Mouse (Mus musculus) E14TG2a.4 (cell line): ENCODE measurements at regions not wholly inside any gene's neighbourhood (a gene's known extent, or its start where the extent isn't known, plus 50 kb on each side); places are given as distances from the start of the nearest gene placed in this dataset.

Experiments
- H3K27me3 ChIP-seq: 2 replicates; pipeline ENCODE4 v1.6.1; 2014; ENCODE audit warnings: low read length, control low read depth; ENCODE audit not compliant: insufficient read depth
- H3K36me3 ChIP-seq: 2 replicates; pipeline ENCODE4 v1.6.1; 2014; ENCODE audit warnings: low read length, control low read depth; ENCODE audit not compliant: insufficient read depth
- H3K4me1 ChIP-seq: replicated peaks from 2 replicates; pipeline ENCODE4 v1.6.1; 2014; ENCODE audit warnings: low read depth, low read length, control low read depth
- H3K4me3 ChIP-seq: replicated peaks from 2 replicates; pipeline ENCODE4 v1.5.1; 2014; ENCODE audit warnings: mild to moderate bottlenecking, low read length
- H3K9me3 ChIP-seq: 2 replicates; pipeline ENCODE4 v1.6.1; 2014; ENCODE audit warnings: low read length, control low read depth
- CTCF ChIP-seq: conservative IDR thresholded peaks from 2 replicates; pipeline ENCODE4 v1.5.1; 2014; ENCODE audit warnings: low read length
- NANOG ChIP-seq: IDR thresholded peaks from 2 replicates; pipeline ENCODE4 v1.6.1; 2014; ENCODE audit warnings: borderline replicate concordance, low read length, mixed read lengths
- POU5F1 ChIP-seq: IDR thresholded peaks from 2 replicates; pipeline ENCODE4 v1.6.1; 2014; ENCODE audit warnings: low read length, borderline replicate concordance

DNA sequence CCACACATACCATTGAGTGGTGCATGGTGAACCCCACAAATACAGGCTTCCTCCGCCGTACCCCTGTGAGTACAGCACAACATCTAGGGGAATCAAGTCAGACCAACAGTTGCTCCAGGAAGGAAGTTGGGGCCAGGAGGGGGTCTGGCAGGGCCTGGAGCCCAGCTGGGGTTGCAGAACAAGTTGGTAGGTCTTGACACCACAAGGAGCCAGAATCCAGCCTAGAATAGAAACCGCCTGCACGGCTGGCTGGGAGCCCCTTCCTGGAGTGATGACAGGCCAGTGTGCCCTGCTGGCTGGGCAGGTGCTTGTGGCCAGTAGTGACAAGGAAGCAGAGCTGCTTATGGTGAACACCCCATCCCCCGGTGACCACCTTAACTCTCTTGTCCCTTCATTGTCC lies 83.9 kb upstream of the Med13l start:
- Histone ChIP-seq H3K4me1 (peaks cover 88% of the 10 kb centered on the region), H3K36me3 (no peaks in the 10 kb centered on the region), H3K27me3 (no peaks in the 10 kb centered on the region), H3K4me3 (no peak overlapping the region), H3K9me3 (no peaks in the 10 kb centered on the region)
- TF ChIP-seq NANOG (no peak), POU5F1 (no peak), CTCF (no peak)

DNA sequence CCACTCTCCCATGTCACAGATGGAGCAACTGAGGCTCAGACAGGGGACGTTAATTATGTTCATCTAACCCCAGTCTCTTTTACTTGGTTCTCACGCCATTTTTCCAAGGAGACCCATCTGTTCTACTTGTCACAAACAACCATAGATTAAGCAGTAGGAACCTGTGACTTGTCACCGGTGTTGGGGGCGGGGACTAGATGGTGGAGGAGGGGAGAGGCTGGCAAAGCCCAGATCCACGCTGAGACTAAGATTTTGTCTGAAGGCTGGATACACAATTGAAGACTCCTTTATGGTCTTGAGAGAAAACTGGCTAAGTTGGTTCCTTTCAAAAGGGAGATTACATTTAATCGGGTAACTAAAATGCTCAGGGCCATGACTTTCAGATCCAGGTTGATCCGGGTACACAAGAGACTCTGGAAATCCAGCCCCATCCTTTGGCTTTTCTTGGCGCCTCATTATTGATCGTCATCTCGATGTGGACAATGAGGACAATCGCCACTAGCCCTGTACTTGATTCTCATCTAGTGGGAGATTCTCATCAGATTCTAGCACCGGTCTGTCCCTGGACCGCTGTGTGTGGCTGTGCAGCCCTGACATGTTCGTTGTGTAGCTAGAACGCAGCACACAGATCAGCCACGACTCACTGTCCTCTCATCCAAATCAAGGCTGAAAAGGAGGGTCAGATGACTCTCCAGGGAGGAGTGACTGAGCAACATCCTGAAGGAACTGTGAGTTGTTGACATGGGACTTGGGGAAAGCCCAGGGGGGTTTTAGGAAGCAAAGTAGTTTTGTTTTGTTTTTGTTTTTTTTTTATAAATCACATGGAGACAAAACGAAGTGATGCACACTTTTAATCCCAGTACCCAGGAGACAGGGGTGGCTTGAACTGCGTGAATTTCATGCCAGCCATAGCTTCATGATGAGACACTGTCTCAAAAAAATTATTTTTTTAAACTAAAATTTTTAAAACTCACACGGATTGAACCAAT lies 83.1 kb upstream of the Med13l start:
- Histone ChIP-seq H3K36me3 (no peaks in the 10 kb centered on the region), H3K9me3 (no peaks in the 10 kb centered on the region), H3K4me1 (peaks cover 88% of the 10 kb centered on the region), H3K27me3 (no peaks in the 10 kb centered on the region), H3K4me3 (peak overlapping the region; percentile 52)
- no peak for TF ChIP-seq POU5F1
- no peak for TF ChIP-seq CTCF
- no peak for TF ChIP-seq NANOG

- H3K9me3 ChIP-seq, result no peaks in the 10 kb centered on the region
- peaks cover 88% of the 10 kb centered on the region for H3K4me1 ChIP-seq
- no peaks in the 10 kb centered on the region for H3K27me3 ChIP-seq
- peak overlapping the region; percentile 52 for H3K4me3 ChIP-seq
- TF ChIP-seq NANOG, result no peak
- no peak for TF ChIP-seq CTCF
- no peaks in the 10 kb centered on the region for H3K36me3 ChIP-seq
These were observed 82.2 kb upstream of the Med13l start for GRCm38 (mm10) chr5:118478120-118478768.

GRCm38 (mm10) chr5:118480000-118480399 lies 80.5 kb upstream of the Med13l start:
- TF ChIP-seq NANOG (no peak), POU5F1 (no peak), CTCF (no peak)
- Histone ChIP-seq H3K36me3 (no peaks in the 10 kb centered on the region), H3K9me3 (no peaks in the 10 kb centered on the region), H3K4me1 (peaks cover 89% of the 10 kb centered on the region), H3K27me3 (no peaks in the 10 kb centered on the region), H3K4me3 (peak overlapping the region; percentile 71)

- peaks cover 89% of the 10 kb centered on the region for H3K4me1 ChIP-seq
- peak overlapping the region; percentile 71 for H3K4me3 ChIP-seq
- no peaks in the 10 kb centered on the region for H3K27me3 ChIP-seq
- H3K9me3 ChIP-seq, result no peaks in the 10 kb centered on the region
- TF ChIP-seq NANOG (no peak), POU5F1 (no peak), CTCF (no peak)
- no peaks in the 10 kb centered on the region for H3K36me3 ChIP-seq
These were observed 79.3 kb upstream of the Med13l start for GRCm38 (mm10) chr5:118480965-118481793.

DNA sequence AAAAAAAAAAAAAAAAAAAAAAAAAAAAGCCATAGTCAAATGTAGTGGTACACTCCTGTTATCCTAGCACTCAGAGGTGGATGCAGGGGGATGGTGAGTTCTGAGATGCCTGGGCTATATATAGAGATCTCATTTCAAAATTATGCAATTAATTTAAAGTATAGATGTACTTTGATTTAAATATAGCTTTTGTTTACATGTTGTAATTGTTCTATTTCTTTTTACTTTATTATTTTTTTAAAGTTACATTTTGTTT lies 78.8 kb upstream of the Med13l start:
- Histone ChIP-seq H3K36me3 (no peaks in the 10 kb centered on the region), H3K4me1 (peaks cover 89% of the 10 kb centered on the region), H3K9me3 (no peaks in the 10 kb centered on the region), H3K27me3 (no peaks in the 10 kb centered on the region), H3K4me3 (peak overlapping the region; percentile 71)
- TF ChIP-seq NANOG (no peak), CTCF (no peak), POU5F1 (no peak)

- Histone ChIP-seq H3K9me3 (no peaks in the 10 kb centered on the region), H3K4me1 (peaks cover 88% of the 10 kb centered on the region), H3K4me3 (peak overlapping the region; percentile 53), H3K27me3 (no peaks in the 10 kb centered on the region), H3K36me3 (no peaks in the 10 kb centered on the region)
- TF ChIP-seq POU5F1, result no peak
- TF ChIP-seq CTCF, result no peak
- no peak for TF ChIP-seq NANOG
These were observed 77.9 kb upstream of the Med13l start for GRCm38 (mm10) chr5:118482598-118482997.

GRCm38 (mm10) chr5:118483001-118483400 lies 77.5 kb upstream of the Med13l start:
- no peaks in the 10 kb centered on the region for H3K9me3 ChIP-seq
- H3K4me1 ChIP-seq, result peaks cover 84% of the 10 kb centered on the region
- TF ChIP-seq POU5F1, result no peak
- no peak for TF ChIP-seq CTCF
- no peak for TF ChIP-seq NANOG
- H3K4me3 ChIP-seq, result peak overlapping the region; percentile 53
- H3K27me3 ChIP-seq, result no peaks in the 10 kb centered on the region
- H3K36me3 ChIP-seq, result no peaks in the 10 kb centered on the region
